Mouse (Mus musculus) heart, adult 2 months (tissue): ENCODE results near the gene Ripk3.

Source experiments
- CTCF ChIP-seq: fragments of 200-600 bp; IDR thresholded peaks from 2 replicates; pipeline ENCODE4 v1.8.1; 2022; ENCODE audit warnings: antibody characterized with exemption, mild to moderate bottlenecking, moderate library complexity
- EP300 ChIP-seq: fragments of 200-500 bp; IDR thresholded peaks from 2 replicates; pipeline ENCODE4 v1.6.1; 2011; ENCODE audit warnings: low read depth, low read length, control low read depth; ENCODE audit not compliant: insufficient read depth
- POLR2A ChIP-seq: fragments of 200-500 bp; IDR thresholded peaks from 2 replicates; pipeline ENCODE4 v1.6.1; 2011; ENCODE audit warnings: mild to moderate bottlenecking, low read depth, low read length, control low read depth; ENCODE audit not compliant: insufficient read depth

DNA sequence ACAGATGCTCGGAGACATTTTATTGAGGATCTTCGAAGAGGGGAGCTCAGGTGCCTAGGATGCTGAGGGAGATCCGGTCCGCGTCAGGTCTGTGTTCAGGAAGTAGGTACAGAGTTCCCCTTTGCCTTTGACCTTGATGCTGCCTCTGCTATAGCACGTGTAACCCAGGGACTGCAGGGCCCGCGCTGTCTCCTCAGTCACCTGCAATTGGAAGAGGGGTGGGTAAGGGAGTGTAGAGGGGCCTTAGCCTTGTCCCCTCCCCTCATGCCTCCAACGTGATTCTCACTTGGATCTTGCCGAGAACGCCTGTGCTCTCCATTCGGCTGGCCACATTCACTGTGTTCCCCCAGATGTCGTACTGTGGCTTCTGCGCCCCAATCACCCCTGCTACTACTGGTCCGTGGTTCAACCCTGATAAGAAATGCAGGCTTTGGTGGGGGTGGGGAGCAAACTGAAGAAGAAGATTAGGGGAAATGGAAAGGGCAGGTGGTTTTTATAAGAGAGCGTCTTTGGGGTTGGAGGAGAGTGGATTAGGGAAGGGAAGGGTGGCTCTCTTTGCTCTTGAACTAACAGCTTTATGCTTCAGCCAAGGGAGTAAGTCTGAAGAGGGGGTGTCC, 19.5 kb downstream of the Ripk3 start:
- no peak for TF ChIP-seq CTCF
- no peak for TF ChIP-seq POLR2A
- no peak for TF ChIP-seq EP300
